Mouse (Mus musculus) mouse trophoblast stem cell (cell line): ENCODE data around the gene Brsk2.

Experiments
- in situ Hi-C, 2 experiments: fragments of 300-500 bp; cut with MseI, MboI; formaldehyde crosslinking; loops; 2 replicates in 1 of 2; 3 replicates in 1 of 2; pipeline ENCODE4 v1.15.1; 2025

The Brsk2 gene

GRCm38 (mm10) chr7:142025926-142026325 is 76.4 kb downstream of the Brsk2 start:
- in situ Hi-C loops: no loop called here

GRCm38 (mm10) chr7:142030073-142030472 is 80.5 kb downstream of the Brsk2 start:
- in situ Hi-C loops: no loop called here

- in situ Hi-C loops: no loop called here
Observed at GRCm38 (mm10) chr7:142034198-142034597, 84.6 kb downstream of the Brsk2 start.

GRCm38 (mm10) chr7:142035048-142035811 is 85.7 kb downstream of the Brsk2 start:
- in situ Hi-C loops: no loop called here

GRCm38 (mm10) chr7:142037553-142038170 is 88.1 kb downstream of the Brsk2 start:
- in situ Hi-C loops: no loop called here

GRCm38 (mm10) chr7:142040756-142041155 is 91.2 kb downstream of the Brsk2 start:
- in situ Hi-C loops: no loop called here

- in situ Hi-C loops: no loop called here
Observed at GRCm38 (mm10) chr7:142045344-142045743, 95.8 kb downstream of the Brsk2 start.

- in situ Hi-C loops: no loop called here
Observed at GRCm38 (mm10) chr7:142045932-142046331, 96.4 kb downstream of the Brsk2 start.

GRCm38 (mm10) chr7:142050536-142050935 is 101.0 kb downstream of the Brsk2 start:
- in situ Hi-C loops: no loop called here
